Mouse (Mus musculus) embryonic facial prominence, embryonic 13.5 days (tissue): Measurements from ENCODE around the gene Gnas. TPM values are rescaled to one million over a fixed set of nuclear protein-coding genes. Genes with fewer than 3 reads are reported as not detected.
"Not testable (repeated sequence)": the region's sequence is repeated elsewhere in the genome, so short reads cannot be mapped to it uniquely, and the experiment has no call there.

Experiments used
- ATAC-seq: fragments of 200-750 bp; cut with Nextera tagmentation; 2 replicates; pipeline ENCODE4 v1.8.0; 2017; ENCODE audit warnings: low read depth; ENCODE audit not compliant: insufficient number of reproducible peaks, insufficient read depth, low FRiP score, low TSS enrichment
- H3K27ac ChIP-seq: fragments of 300-500 bp; sonication (generic); 2 replicates; pipeline ENCODE4 v1.5.1; 2015; ENCODE audit warnings: moderate library complexity, mild to moderate bottlenecking, inconsistent platforms
- H3K27me3 ChIP-seq: fragments of 300-500 bp; sonication (generic); 2 replicates; pipeline ENCODE4 v1.6.1; 2015; ENCODE audit warnings: mild to moderate bottlenecking, inconsistent platforms
- H3K36me3 ChIP-seq: fragments of 300-500 bp; sonication (generic); 2 replicates; pipeline ENCODE4 v1.6.1; 2015; ENCODE audit warnings: mild to moderate bottlenecking, inconsistent platforms
- H3K4me1 ChIP-seq: fragments of 300-500 bp; sonication (generic); 2 replicates; pipeline ENCODE4 v1.6.1; 2015; ENCODE audit warnings: inconsistent platforms
- H3K4me2 ChIP-seq: fragments of 300-500 bp; sonication (generic); 2 replicates; pipeline ENCODE4 v1.6.1; 2015; ENCODE audit warnings: moderate library complexity, mild to moderate bottlenecking, inconsistent platforms
- H3K4me3 ChIP-seq: fragments of 300-500 bp; sonication (generic); 2 replicates; pipeline ENCODE4 v1.5.1; 2015; ENCODE audit warnings: mild to moderate bottlenecking, inconsistent platforms
- H3K9ac ChIP-seq: fragments of 300-500 bp; sonication (generic); 2 replicates; pipeline ENCODE4 v1.6.1; 2015; ENCODE audit warnings: mild to moderate bottlenecking, inconsistent platforms
- H3K9me3 ChIP-seq: fragments of 300-500 bp; sonication (generic); 2 replicates; pipeline ENCODE4 v1.6.1; 2016; ENCODE audit warnings: inconsistent platforms
- WGBS: fragments of 180-500 bp; shearing (Covaris S2); methylation state at CpG from one replicate; pipeline ENCODE4 v1.1.7; 2015; ENCODE audit warnings: mixed read lengths; 5-methylcytosine and 5-hydroxymethylcytosine counted together
- polyA plus RNA-seq: library from polyadenylated mRNA; unstranded; fragments of >200 nt; fragmentation: Nextera tagmentation; extraction: Ambion mirVana; gene quantifications from 2 replicates; pipeline ENCODE4 v1.2.1, GENCODE M21; 2015

Gene Gnas
- polyA plus RNA-seq, 1 experiment from 2014 or later, result 1,723 TPM

DNA sequence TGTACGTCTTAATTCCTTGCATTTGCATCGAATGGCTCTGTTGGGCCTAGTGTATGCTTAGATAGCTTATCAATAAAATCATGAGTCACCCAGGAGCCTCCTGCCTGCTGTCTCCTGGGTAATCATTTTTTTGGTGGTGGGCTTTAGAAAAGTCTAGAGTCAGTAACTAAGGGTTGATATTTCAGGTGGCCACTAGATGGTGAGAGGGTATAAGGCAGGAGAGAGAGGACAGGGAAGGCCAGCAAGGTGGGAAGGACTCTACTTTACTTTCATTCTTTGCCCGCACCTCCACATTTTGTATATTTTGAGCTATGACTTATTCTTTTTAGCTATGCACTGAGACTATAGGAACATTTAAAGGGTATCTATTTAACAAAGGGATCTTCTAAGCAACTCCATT, 23.8 kb downstream of the Gnas start:
- H3K4me2 ChIP-seq, result no peak overlapping the region

DNA sequence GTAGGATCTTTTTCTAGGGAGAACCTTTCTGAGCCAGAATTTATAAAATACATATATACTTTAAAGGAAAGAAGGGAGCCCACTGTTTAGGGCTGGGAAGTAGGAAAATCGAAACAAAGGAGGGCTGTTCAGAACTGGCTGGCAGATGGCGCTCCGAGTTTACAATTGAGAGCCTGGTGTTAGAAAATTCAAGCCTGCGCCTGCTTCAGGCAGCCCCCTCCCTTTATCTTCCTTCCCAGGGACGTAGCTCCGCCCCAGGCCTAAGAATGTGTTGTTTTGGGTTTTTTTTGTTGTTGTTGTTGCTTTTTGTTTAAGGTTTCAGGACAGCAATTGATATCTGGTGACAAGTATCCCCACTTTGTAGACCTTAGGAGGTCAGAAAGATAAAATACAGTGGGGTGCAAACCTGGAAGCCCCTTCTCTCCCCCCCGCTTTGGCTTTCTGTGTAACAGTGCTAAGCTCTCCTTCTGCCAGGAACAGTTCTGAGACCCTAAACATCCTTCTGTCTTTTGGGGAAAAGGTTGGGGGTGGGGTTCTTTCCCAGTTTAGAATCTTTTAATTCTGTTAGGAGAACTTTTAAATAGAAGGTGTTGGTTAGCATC, 26.9 kb downstream of the Gnas start:
- ATAC-seq, result 0 out of 2 replicates have a peak, but pooled peaks have one; percentile 54
- H3K4me2 ChIP-seq, result no peak overlapping the region
- WGBS, result 14% methylated on average over 7 of the region's 7 CpGs
- H3K27ac ChIP-seq, result no peak overlapping the region
- no peak overlapping the region for H3K4me3 ChIP-seq
- peaks cover 15% of the 10 kb centered on the region for H3K4me1 ChIP-seq
- H3K36me3 ChIP-seq, result no peaks in the 10 kb centered on the region
- H3K9me3 ChIP-seq, result no peaks in the 10 kb centered on the region
- no peak overlapping the region for H3K9ac ChIP-seq
- no peaks in the 10 kb centered on the region for H3K27me3 ChIP-seq

More for the DNA sequence above, 23.8 kb downstream of the Gnas start:
- no peak overlapping the region for H3K27ac ChIP-seq
- no peak overlapping the region for H3K9ac ChIP-seq
- no peaks in the 10 kb centered on the region for H3K9me3 ChIP-seq
- WGBS, result 81% methylated on average over 3 of the region's 3 CpGs
- H3K4me1 ChIP-seq, result peaks cover 7% of the 10 kb centered on the region; the same call in 1 of the 2 replicates
- no peak for ATAC-seq
- H3K27me3 ChIP-seq, result no peaks in the 10 kb centered on the region
- H3K36me3 ChIP-seq, result no peaks in the 10 kb centered on the region
- no peak overlapping the region for H3K4me3 ChIP-seq

GRCm38 (mm10) chr2:174311613-174312012, 27.5 kb downstream of the Gnas start:
- no peaks in the 10 kb centered on the region for H3K27me3 ChIP-seq
- no peak overlapping the region for H3K4me3 ChIP-seq
- peaks cover 15% of the 10 kb centered on the region for H3K4me1 ChIP-seq
- no peak overlapping the region for H3K9ac ChIP-seq
- no peak for ATAC-seq
- no peak overlapping the region for H3K4me2 ChIP-seq
- no peak overlapping the region for H3K27ac ChIP-seq
- WGBS, result 41% methylated on average over 1 of the region's 1 CpGs
- no peaks in the 10 kb centered on the region for H3K9me3 ChIP-seq
- no peaks in the 10 kb centered on the region for H3K36me3 ChIP-seq

GRCm38 (mm10) chr2:174312118-174312647, 28.1 kb downstream of the Gnas start:
- Histone ChIP-seq H3K36me3 (no peaks in the 10 kb centered on the region), H3K27me3 (no peaks in the 10 kb centered on the region), H3K9me3 (no peaks in the 10 kb centered on the region), H3K27ac (no peak overlapping the region), H3K9ac (no peak overlapping the region), H3K4me1 (peaks cover 15% of the 10 kb centered on the region), H3K4me2 (no peak overlapping the region), H3K4me3 (no peak overlapping the region)
- 0 out of 2 replicates have a peak, but pooled peaks have one; percentile 44 for ATAC-seq
- WGBS, result 26% methylated on average over 4 of the region's 4 CpGs

- Histone ChIP-seq H3K27ac (no peak overlapping the region), H3K27me3 (no peaks in the 10 kb centered on the region), H3K4me2 (no peak overlapping the region), H3K9ac (no peak overlapping the region), H3K9me3 (no peaks in the 10 kb centered on the region), H3K36me3 (no peaks in the 10 kb centered on the region), H3K4me3 (no peak overlapping the region), H3K4me1 (peaks cover 15% of the 10 kb centered on the region)
- ATAC-seq, result no peak
- 84% methylated on average over 2 of the region's 2 CpGs for WGBS
These were observed 28.5 kb downstream of the Gnas start for GRCm38 (mm10) chr2:174312661-174313060.

DNA sequence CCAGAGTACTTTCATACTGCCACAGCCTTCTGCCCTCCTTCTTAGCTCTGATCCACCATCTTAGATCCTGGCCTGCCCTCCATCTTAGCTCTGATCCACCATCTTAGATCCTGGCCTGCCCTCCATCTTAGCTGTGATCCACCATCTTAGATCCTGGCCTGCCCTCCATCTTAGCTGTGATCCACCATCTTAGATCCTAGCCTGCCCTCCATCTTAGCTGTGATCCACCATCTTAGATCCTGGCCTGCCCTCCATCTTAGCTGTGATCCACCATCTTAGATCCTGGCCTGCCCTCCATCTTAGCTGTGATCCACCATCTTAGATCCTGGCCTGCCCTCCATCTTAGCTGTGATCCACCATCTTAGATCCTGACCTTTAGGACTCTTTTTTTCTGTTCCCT, 31.3 kb downstream of the Gnas start:
- H3K27ac ChIP-seq, H3K9ac ChIP-seq, ATAC-seq, H3K36me3 ChIP-seq, H3K4me2 ChIP-seq, H3K27me3 ChIP-seq, H3K9me3 ChIP-seq, H3K4me3 ChIP-seq: not testable (repeated sequence)
- peaks cover 15% of the 10 kb centered on the region for H3K4me1 ChIP-seq

DNA sequence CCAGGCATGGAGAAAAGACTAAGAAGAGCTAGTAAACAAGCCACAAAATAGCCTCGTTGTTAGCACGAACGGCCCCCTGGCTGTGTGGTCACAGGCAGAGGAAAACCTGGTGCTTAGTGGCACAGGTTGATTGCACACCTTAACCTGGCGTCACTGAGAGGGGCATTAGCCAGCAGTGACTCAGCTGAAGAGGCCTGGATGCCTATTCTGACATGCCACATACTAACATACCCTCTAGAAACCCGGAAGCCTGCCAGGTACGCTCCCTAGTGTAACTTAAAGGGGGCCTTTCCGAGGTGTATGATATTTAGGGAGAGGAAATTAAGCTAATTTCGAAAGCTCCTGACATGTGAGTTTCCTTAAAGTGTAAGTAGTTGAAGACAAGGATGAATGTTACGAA, 32.5 kb downstream of the Gnas start:
- Histone ChIP-seq H3K4me3 (no peak overlapping the region), H3K36me3 (no peaks in the 10 kb centered on the region), H3K27me3 (no peaks in the 10 kb centered on the region), H3K4me2 (no peak overlapping the region), H3K9ac (no peak overlapping the region), H3K4me1 (peaks cover 11% of the 10 kb centered on the region; the same call in 1 of the 2 replicates), H3K27ac (no peak overlapping the region), H3K9me3 (no peaks in the 10 kb centered on the region)
- no peak for ATAC-seq
- 86% methylated on average over 9 of the region's 9 CpGs for WGBS

- Histone ChIP-seq H3K27ac (no peak overlapping the region), H3K36me3 (0 out of 2 replicates have a peak, but pooled peaks cover 9% of the 10 kb centered on the region), H3K4me1 (0 out of 2 replicates have a peak, but pooled peaks cover 9% of the 10 kb centered on the region), H3K27me3 (no peaks in the 10 kb centered on the region), H3K9ac (no peak overlapping the region), H3K4me3 (no peak overlapping the region; the same call in 1 of the 2 replicates), H3K9me3 (peaks cover 3% of the 10 kb centered on the region; the same call in 1 of the 2 replicates), H3K4me2 (peak overlapping the region; percentile 72)
- ATAC-seq, result no peak
- WGBS, result 50% methylated on average over 4 of the region's 4 CpGs
These were observed 41.9 kb downstream of the Gnas start for GRCm38 (mm10) chr2:174325989-174326388.

GRCm38 (mm10) chr2:174326481-174326880, 42.4 kb downstream of the Gnas start:
- H3K4me3 ChIP-seq, result peak overlapping the region; percentile 83
- H3K9me3 ChIP-seq, result peaks cover 3% of the 10 kb centered on the region; the same call in 1 of the 2 replicates
- WGBS, result 53% methylated on average over 8 of the region's 8 CpGs
- H3K9ac ChIP-seq, result peak overlapping the region; percentile 100; the same call in 1 of the 2 replicates
- H3K27ac ChIP-seq, result no peak overlapping the region
- no peak for ATAC-seq
- 0 out of 2 replicates have a peak, but pooled peaks cover 9% of the 10 kb centered on the region for H3K4me1 ChIP-seq
- H3K27me3 ChIP-seq, result no peaks in the 10 kb centered on the region
- H3K4me2 ChIP-seq, result peak overlapping the region; percentile 72
- 0 out of 2 replicates have a peak, but pooled peaks cover 9% of the 10 kb centered on the region for H3K36me3 ChIP-seq

DNA sequence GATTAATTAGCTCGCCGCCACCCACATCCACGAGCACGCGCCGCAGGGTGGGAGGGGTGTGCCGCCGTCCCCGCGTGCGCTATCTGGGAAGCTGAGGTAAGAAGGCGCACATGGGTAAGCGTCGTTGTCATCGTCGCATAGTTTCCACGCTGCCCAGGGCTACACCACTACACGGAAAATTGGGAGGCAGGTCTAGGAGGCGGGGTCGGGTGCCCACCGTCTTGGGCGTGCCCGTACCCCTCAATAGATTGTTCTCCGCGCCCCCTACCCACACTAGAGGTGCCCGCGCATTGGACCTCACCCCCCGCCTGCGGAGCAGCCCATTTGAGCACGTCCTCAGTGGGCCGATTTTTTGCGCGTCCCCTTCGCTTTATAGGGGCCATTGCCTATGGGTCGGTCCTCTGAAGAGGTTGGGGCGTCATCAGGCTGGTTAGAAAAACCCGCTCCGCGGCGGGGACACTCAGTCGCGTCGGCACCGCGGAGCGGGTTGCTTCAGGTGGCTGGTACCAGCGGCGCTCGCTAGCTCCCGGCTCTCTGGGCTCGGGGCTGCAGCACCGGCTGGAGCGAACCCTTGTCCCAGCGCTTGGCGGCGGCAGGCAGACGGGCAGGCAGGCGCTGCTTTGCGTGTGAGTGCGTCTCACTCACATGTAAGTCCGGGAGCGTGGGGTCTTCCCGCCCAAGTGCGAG, 43.3 kb downstream of the Gnas start:
- Histone ChIP-seq H3K27ac (peak overlapping the region; percentile 64), H3K9ac (peak overlapping the region; percentile 100), H3K4me3 (peak overlapping the region; percentile 83), H3K27me3 (no peaks in the 10 kb centered on the region), H3K4me1 (peaks cover 10% of the 10 kb centered on the region), H3K4me2 (peak overlapping the region; percentile 72), H3K9me3 (peaks cover 3% of the 10 kb centered on the region; the same call in 1 of the 2 replicates), H3K36me3 (0 out of 2 replicates have a peak, but pooled peaks cover 9% of the 10 kb centered on the region)
- ATAC-seq, result peak; percentile 54; the same call in 1 of the 2 replicates
- 46% methylated on average over 64 of the region's 64 CpGs for WGBS

DNA sequence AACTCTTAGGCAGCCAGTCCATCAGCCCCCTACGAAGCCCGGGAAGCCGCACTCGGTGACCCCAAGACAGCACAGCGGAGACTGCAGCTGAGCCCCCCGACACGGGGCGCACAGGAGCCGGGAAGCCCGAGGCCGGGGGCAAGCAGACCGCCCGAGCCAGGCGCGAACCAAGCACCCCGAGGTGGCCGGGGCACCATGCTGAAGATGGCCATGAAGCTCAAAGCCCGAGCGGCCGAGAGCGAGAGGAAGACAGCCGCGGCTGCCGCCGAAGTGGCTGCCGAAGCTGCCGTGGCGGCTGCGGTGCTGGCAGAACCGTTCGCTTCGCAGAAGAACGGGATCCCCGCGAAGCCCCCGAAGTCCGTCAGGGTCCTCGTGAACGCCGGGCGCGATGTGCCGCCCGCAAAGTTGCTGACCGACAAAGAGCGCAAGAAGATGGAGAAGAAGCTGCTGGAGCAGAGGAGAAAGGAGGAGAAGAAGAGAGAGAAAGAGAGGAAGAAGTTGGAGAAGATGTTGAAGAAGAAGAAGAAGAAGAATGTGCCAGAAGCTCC, 44.3 kb downstream of the Gnas start:
- Histone ChIP-seq H3K4me3 (peak overlapping the region; percentile 83), H3K4me2 (peak overlapping the region; percentile 72), H3K27me3 (no peaks in the 10 kb centered on the region), H3K4me1 (peaks cover 19% of the 10 kb centered on the region), H3K36me3 (0 out of 2 replicates have a peak, but pooled peaks cover 9% of the 10 kb centered on the region), H3K9ac (peak overlapping the region; percentile 100), H3K27ac (peak overlapping the region; percentile 99), H3K9me3 (peaks cover 3% of the 10 kb centered on the region; the same call in 1 of the 2 replicates)
- 48% methylated on average over 46 of the region's 46 CpGs for WGBS
- ATAC-seq, result no peak
